24 mouse cellular contexts compared by ENCODE assay signal in the genomic region with DNA sequence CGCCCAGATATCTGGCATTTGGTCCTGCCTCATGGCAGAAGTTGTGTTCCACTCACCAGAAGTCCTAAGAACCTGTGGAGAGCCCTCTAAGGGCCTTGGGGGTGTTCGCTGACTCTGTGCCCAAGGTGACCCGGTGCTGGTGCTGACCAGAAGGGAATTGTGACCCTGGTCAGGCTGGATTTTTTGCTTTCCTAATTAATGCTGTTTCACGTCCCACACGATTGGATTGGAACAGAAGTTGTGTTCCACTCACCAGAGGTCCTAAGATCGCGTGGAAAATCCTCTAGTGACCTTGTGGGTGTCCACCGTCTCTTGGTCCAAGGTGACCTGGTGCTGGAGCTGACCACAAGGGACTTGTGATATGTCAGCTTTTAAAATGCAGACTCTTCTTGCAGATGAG.
DNase-seq lines count a peak whose midpoint lies in the region; ATAC-seq and TF ChIP-seq lines count a peak whose summit lies in the region.
"Had no signal": no experiment of that assay in that cellular context is flagged by ENCODE, and none has a peak within 500 bp of the region (broad histone marks: within the 10 kb centered on the region; RNA-seq: fewer than 3 reads in every experiment).

No protein-coding gene starts in this region.

- H3K4me2 ChIP-seq in kidney, embryonic 16.5 days (replicated peaks; ENCODE audit: low read depth, low read length), result no peak overlapping the region
- no peak overlapping the region for H3K4me2 ChIP-seq in heart, embryonic 12.5 days
- H3K4me2 ChIP-seq: embryonic facial prominence, embryonic 13.5 days; forebrain, embryonic 12.5 days; hindbrain, embryonic 12.5 days; hindbrain, embryonic 15.5 days had no signal

- no peaks in the 10 kb centered on the region for H3K9me3 ChIP-seq in kidney, embryonic 16.5 days (ENCODE audit: low read length)
- no peaks in the 10 kb centered on the region for H3K9me3 ChIP-seq in heart, embryonic 12.5 days (replicated peaks)
- H3K9me3 ChIP-seq: embryonic facial prominence, embryonic 10.5 days; embryonic facial prominence, embryonic 13.5 days; forebrain, embryonic 12.5 days; heart, embryonic 10.5 days; hindbrain, embryonic 12.5 days; hindbrain, embryonic 15.5 days had no signal

- H3K36me3 ChIP-seq in kidney, adult 2 months (ENCODE audit: control insufficient read depth, insufficient read depth, low read length), result no peaks in the 10 kb centered on the region
- H3K36me3 ChIP-seq in kidney, embryonic 16.5 days (ENCODE audit: insufficient read depth, low read length), result no peaks in the 10 kb centered on the region
- H3K36me3 ChIP-seq in heart, embryonic 12.5 days, result no peaks in the 10 kb centered on the region
- H3K36me3 ChIP-seq: embryonic facial prominence, embryonic 10.5 days; embryonic facial prominence, embryonic 13.5 days; forebrain, embryonic 12.5 days; heart, embryonic 10.5 days; hindbrain, embryonic 12.5 days; hindbrain, embryonic 15.5 days had no signal

- no peak for TF ChIP-seq POLR2A in kidney, adult 2 months (IDR thresholded peaks at IDR 0.05; ENCODE audit: low read depth, low read length)

- H3K4me1 ChIP-seq in kidney, adult 2 months (ENCODE audit: control insufficient read depth, insufficient read depth, low read length), result 0 out of 2 replicates have a peak, but pooled peaks cover 2% of the 10 kb centered on the region
- H3K4me1 ChIP-seq in kidney, embryonic 16.5 days (ENCODE audit: insufficient read depth, low read length), result no peaks in the 10 kb centered on the region
- H3K4me1 ChIP-seq in heart, embryonic 12.5 days (replicated peaks), result no peaks in the 10 kb centered on the region
- H3K4me1 ChIP-seq: embryonic facial prominence, embryonic 10.5 days; embryonic facial prominence, embryonic 13.5 days; forebrain, embryonic 12.5 days; heart, embryonic 10.5 days; hindbrain, embryonic 12.5 days; hindbrain, embryonic 15.5 days had no signal

- WGBS in kidney, adult 2 months, result 75% methylated on average over 8 of the region's 8 CpGs
- WGBS in kidney, embryonic 16.5 days, result 83% methylated on average over 8 of the region's 8 CpGs
- WGBS in heart, embryonic 12.5 days, result 79% methylated on average over 8 of the region's 8 CpGs

- H3K27ac ChIP-seq in kidney, adult 2 months (ENCODE audit: insufficient read depth, low read depth, low read length), result peak overlapping the region; percentile 9; the same call in 1 of the 2 replicates
- no peak overlapping the region for H3K27ac ChIP-seq in kidney, embryonic 16.5 days (ENCODE audit: low read length)
- no peak overlapping the region for H3K27ac ChIP-seq in heart, embryonic 12.5 days (ENCODE audit: poor library complexity, severe bottlenecking)
- H3K27ac ChIP-seq: embryonic facial prominence, embryonic 10.5 days; embryonic facial prominence, embryonic 13.5 days; forebrain, embryonic 12.5 days; heart, adult 2 months; heart, embryonic 10.5 days; hindbrain, embryonic 12.5 days; hindbrain, embryonic 15.5 days had no signal

- no peaks in the 10 kb centered on the region for H3K27me3 ChIP-seq in kidney, adult 2 months (replicated peaks; ENCODE audit: control insufficient read depth, insufficient read depth, low read length)
- H3K27me3 ChIP-seq in kidney, embryonic 16.5 days (ENCODE audit: insufficient read depth, low read length), result no peaks in the 10 kb centered on the region
- no peaks in the 10 kb centered on the region for H3K27me3 ChIP-seq in heart, embryonic 12.5 days (replicated peaks)
- H3K27me3 ChIP-seq: embryonic facial prominence, embryonic 13.5 days; forebrain, embryonic 12.5 days; hindbrain, embryonic 12.5 days; hindbrain, embryonic 15.5 days had no signal

- ATAC-seq in kidney, embryonic 16.5 days (ENCODE audit: low FRiP score, low TSS enrichment), result no peak
- no peak for ATAC-seq in heart, embryonic 12.5 days (ENCODE audit: insufficient number of reproducible peaks, low FRiP score)
- ATAC-seq: CD4-positive, CD25-positive, alpha-beta regulatory T cell, adult 4 months; forebrain, embryonic 16.5 days had no signal

- no peak overlapping the region for H3K9ac ChIP-seq in kidney, embryonic 16.5 days (replicated peaks; ENCODE audit: low read length)
- no peak overlapping the region for H3K9ac ChIP-seq in heart, embryonic 12.5 days
- H3K9ac ChIP-seq: embryonic facial prominence, embryonic 13.5 days; forebrain, embryonic 12.5 days; hindbrain, embryonic 12.5 days; hindbrain, embryonic 15.5 days had no signal

- DNase-seq in kidney, adult 2 months, result peak; percentile 69
- peak; percentile 17 for DNase-seq in kidney, postnatal 10 days
- DNase-seq in kidney, postnatal 36 days, result peak; percentile 40 to 49
- DNase-seq in thymus, postnatal 0 days (ENCODE audit: low spot score), result no peak
- DNase-seq: adrenal gland, adult 2 months; adrenal gland, postnatal 14 days; cerebellum, adult 11-12 months; cerebellum, adult 8-10 months; cerebellum, postnatal 36 days; embryo, embryonic 11 days; gastrocnemius, postnatal 10 days; gastrocnemius, postnatal 36 days; heart, adult 2 months had no signal

- TF ChIP-seq CTCF in kidney, adult 2 months (conservative IDR thresholded peaks at IDR 0.05; ENCODE audit: insufficient read depth, insufficient read length, low read depth, low read length), result no peak

- no peak overlapping the region for H3K4me3 ChIP-seq in kidney, adult 2 months (ENCODE audit: insufficient read depth, low read depth, low read length)
- H3K4me3 ChIP-seq in kidney, embryonic 16.5 days (ENCODE audit: low read length), result no peak overlapping the region
- no peak overlapping the region for H3K4me3 ChIP-seq in heart, embryonic 12.5 days
- H3K4me3 ChIP-seq: embryonic facial prominence, embryonic 10.5 days; embryonic facial prominence, embryonic 13.5 days; erythroblast, embryonic 14.5 days; forebrain, embryonic 12.5 days; heart, adult 2 months; heart, embryonic 10.5 days; hindbrain, embryonic 12.5 days; hindbrain, embryonic 15.5 days had no signal
